Mouse (Mus musculus): ENCODE measurements around the gene Mroh7.

DNA sequence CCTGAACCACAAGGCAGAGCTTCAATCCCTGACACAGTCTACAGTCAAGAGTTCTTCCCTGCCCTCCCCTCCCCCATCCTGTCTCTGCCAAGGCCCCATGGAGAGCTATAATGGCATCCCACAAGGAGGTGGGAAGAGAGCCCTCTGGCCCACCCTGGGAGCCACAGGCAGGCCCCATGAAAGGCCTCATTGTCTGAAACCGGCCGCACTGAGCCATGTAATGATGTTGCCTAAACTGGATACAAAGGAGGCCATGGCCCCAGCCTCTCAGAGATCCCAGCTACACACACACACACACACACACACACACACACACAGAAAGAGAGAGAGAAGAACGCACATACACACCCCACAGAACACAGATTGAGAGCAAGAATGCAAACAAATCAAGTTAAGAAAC is 49.3 kb upstream of the Mroh7 start:
- no peak for TF ChIP-seq CTCF (IDR thresholded peaks at IDR 0.05; ENCODE audit: insufficient read depth, low read length)
- no peak for TF ChIP-seq POLR2A (IDR thresholded peaks at IDR 0.05; ENCODE audit: borderline replicate concordance, extremely low read depth, low read depth, low read length)

All from lung, adult 2 months (tissue).